Comparison of ENCODE assay signal across 8 mouse cellular contexts in the genomic region with DNA sequence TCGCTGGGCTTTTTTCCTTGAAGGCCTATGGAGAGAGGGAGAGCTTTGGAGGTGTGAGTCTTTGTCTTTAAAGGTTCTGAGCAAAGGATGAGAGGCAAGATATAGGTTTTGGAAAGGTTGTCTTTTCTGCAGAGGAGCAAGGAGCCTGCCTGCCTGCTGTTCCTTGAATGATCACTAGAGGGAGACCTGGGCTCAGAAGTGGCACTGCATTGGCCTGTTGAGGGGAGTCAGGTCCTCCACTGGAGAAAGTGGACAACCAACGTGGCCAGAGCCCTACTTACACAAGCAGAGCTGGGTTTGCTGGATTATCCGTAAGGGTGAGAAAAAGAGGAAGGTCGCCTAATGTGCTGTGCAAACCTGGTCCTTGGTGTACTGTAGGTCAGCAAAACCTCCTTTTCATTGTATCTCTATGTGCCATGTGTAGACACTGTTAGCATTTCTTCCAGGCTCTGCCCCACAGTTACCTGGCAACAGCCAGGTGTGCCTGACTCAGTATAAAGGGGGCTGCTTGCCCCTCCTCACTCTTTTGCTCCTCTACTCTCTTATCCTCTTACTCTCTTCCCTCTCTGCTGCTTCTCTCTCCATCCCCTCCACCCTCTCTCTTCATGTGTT. TPM values are rescaled to one million over a fixed set of nuclear protein-coding genes. Genes with fewer than 3 reads are reported as not detected.
DNase-seq lines count a peak whose midpoint lies in the region; ATAC-seq and TF ChIP-seq lines count a peak whose summit lies in the region.

No protein-coding gene starts in this region.

- no peak overlapping the region for H3K9ac ChIP-seq in forebrain, embryonic 12.5 days
- no peak overlapping the region for H3K9ac ChIP-seq in hindbrain, embryonic 11.5 days (ENCODE audit: low read depth, low read length)

- no peak overlapping the region for H3K4me3 ChIP-seq in G1E (ENCODE audit: low read depth, low read length)
- no peak overlapping the region for H3K4me3 ChIP-seq in forebrain, embryonic 12.5 days (replicated peaks)
- H3K4me3 ChIP-seq in hindbrain, embryonic 11.5 days (ENCODE audit: low read depth, low read length): no peak overlapping the region

- no peak overlapping the region for H3K4me2 ChIP-seq in forebrain, embryonic 12.5 days
- no peak overlapping the region for H3K4me2 ChIP-seq in hindbrain, embryonic 11.5 days (replicated peaks; ENCODE audit: low read depth, low read length)

- peak; percentile 61 for DNase-seq in G1E (ENCODE audit: low spot score)
- DNase-seq in c-Kit-positive CD71-positive TER-119-negative erythroid progenitor cells, embryonic 14.5 days (ENCODE audit: low read depth): peak; percentile 46
- peak; percentile 81 for DNase-seq in hindbrain, embryonic 11.5 days (ENCODE audit: low spot score)
- DNase-seq in layer of hippocampus, postnatal 10 days (ENCODE audit: low spot score in 2 of 2): peak; percentile 80 to 81
- peak; percentile 84 for DNase-seq in lung, postnatal 14 days
- peak; percentile 66 for DNase-seq in ovary, postnatal 14 days (ENCODE audit: low spot score)
- peak; percentile 43 to 53 for DNase-seq in thymus, postnatal 36 days

- peak; percentile 67 for ATAC-seq in G1E (ENCODE audit: extremely low read depth, insufficient number of reproducible peaks, low FRiP score, poor library complexity, severe bottlenecking)
- ATAC-seq in forebrain, embryonic 12.5 days (ENCODE audit: low FRiP score): peak; percentile 67
- peak; percentile 66 for ATAC-seq in hindbrain, embryonic 11.5 days (ENCODE audit: low FRiP score)

- peaks cover 70% of the 10 kb centered on the region for H3K4me1 ChIP-seq in G1E (ENCODE audit: insufficient read depth, low read depth, low read length)
- no peaks in the 10 kb centered on the region for H3K4me1 ChIP-seq in forebrain, embryonic 12.5 days
- no peaks in the 10 kb centered on the region for H3K4me1 ChIP-seq in hindbrain, embryonic 11.5 days (replicated peaks; ENCODE audit: control insufficient read depth, insufficient read depth, low read length)

- peaks cover 7% of the 10 kb centered on the region for H3K9me3 ChIP-seq in G1E (replicated peaks)
- H3K9me3 ChIP-seq in forebrain, embryonic 12.5 days: no peaks in the 10 kb centered on the region
- no peaks in the 10 kb centered on the region for H3K9me3 ChIP-seq in hindbrain, embryonic 11.5 days (ENCODE audit: control insufficient read depth, low read length)

- WGBS in forebrain, embryonic 12.5 days: 21% methylated on average over 4 of the region's 4 CpGs
- WGBS in hindbrain, embryonic 11.5 days: 20% methylated on average over 4 of the region's 4 CpGs

- H3K36me3 ChIP-seq in G1E (replicated peaks): peaks cover 2% of the 10 kb centered on the region
- no peaks in the 10 kb centered on the region for H3K36me3 ChIP-seq in forebrain, embryonic 12.5 days (replicated peaks)
- no peaks in the 10 kb centered on the region for H3K36me3 ChIP-seq in hindbrain, embryonic 11.5 days (ENCODE audit: control insufficient read depth, insufficient read depth, low read length)

- H3K27me3 ChIP-seq in G1E (ENCODE audit: insufficient read depth, low read length): peaks cover 12% of the 10 kb centered on the region
- H3K27me3 ChIP-seq in forebrain, embryonic 12.5 days: no peaks in the 10 kb centered on the region
- no peaks in the 10 kb centered on the region for H3K27me3 ChIP-seq in hindbrain, embryonic 11.5 days (ENCODE audit: control insufficient read depth, insufficient read depth, low read length)

- peak; percentile 100 for TF ChIP-seq CTCF in G1E (IDR thresholded peaks at IDR 0.05; ENCODE audit: low read depth, low read length)

- no peak overlapping the region for H3K27ac ChIP-seq in forebrain, embryonic 12.5 days
- no peak overlapping the region for H3K27ac ChIP-seq in hindbrain, embryonic 11.5 days (ENCODE audit: low read depth, low read length)

RNA-seq across cellular contexts. Expression of a gene that starts 25.1 kb away (rescaled TPM):
- 111 and 123 TPM in 2 replicates for total RNA-seq in G1E (2014; fragmentation: Nextera tagmentation)
- total RNA-seq in G1E (2017): 197 and 212 TPM in 2 replicates
- polyA plus RNA-seq in G1E (2012): 50.5 and 52.7 TPM in 2 replicates
- polyA plus RNA-seq in forebrain, embryonic 12.5 days (2016; fragmentation: Nextera tagmentation; extraction: Ambion mirVana): 50.8 and 54.2 TPM in 2 replicates
- polyA plus RNA-seq in hindbrain, embryonic 11.5 days (2014; fragmentation: Nextera tagmentation; extraction: Ambion mirVana): 62.4 and 63.7 TPM in 2 replicates
- total RNA-seq in layer of hippocampus, postnatal 10 days (2021): 10 to 100 TPM; 66.3 to 67.3 TPM

RNA-seq across cellular contexts. Expression of a gene that starts 30.4 kb away (rescaled TPM):
- total RNA-seq in G1E (2014; fragmentation: Nextera tagmentation) (62.5 and 68.0 TPM in 2 replicates), G1E (2017) (149 and 153 TPM in 2 replicates)
- 4.6 and 7.3 TPM in 2 replicates for polyA plus RNA-seq in G1E (2012)
- polyA plus RNA-seq in forebrain, embryonic 12.5 days (2016; fragmentation: Nextera tagmentation; extraction: Ambion mirVana): 283 and 293 TPM in 2 replicates
- polyA plus RNA-seq in hindbrain, embryonic 11.5 days (2014; fragmentation: Nextera tagmentation; extraction: Ambion mirVana): 277 and 302 TPM in 2 replicates
- total RNA-seq in layer of hippocampus, postnatal 10 days (2021): 10 to 100 TPM; 64.2 to 90.1 TPM

RNA-seq across cellular contexts. Expression of a gene that starts 30.5 kb away (rescaled TPM):
- 163 and 180 TPM in 2 replicates for total RNA-seq in G1E (2014; fragmentation: Nextera tagmentation)
- total RNA-seq in G1E (2017): 104 and 106 TPM in 2 replicates
- polyA plus RNA-seq in G1E (2012): 36.6 and 41.3 TPM in 2 replicates
- 48.8 and 55.9 TPM in 2 replicates for polyA plus RNA-seq in forebrain, embryonic 12.5 days (2016; fragmentation: Nextera tagmentation; extraction: Ambion mirVana)
- polyA plus RNA-seq in hindbrain, embryonic 11.5 days (2014; fragmentation: Nextera tagmentation; extraction: Ambion mirVana): 43.5 and 56.0 TPM in 2 replicates
- total RNA-seq in layer of hippocampus, postnatal 10 days (2021): 10 to 100 TPM; 18.8 to 20.5 TPM

RNA-seq across cellular contexts. Expression of a gene that starts 58.8 kb away (rescaled TPM):
- 148 and 150 TPM in 2 replicates for total RNA-seq in G1E (2014; fragmentation: Nextera tagmentation)
- total RNA-seq in G1E (2017): 218 and 244 TPM in 2 replicates
- polyA plus RNA-seq in G1E (2012): 22.6 and 29.8 TPM in 2 replicates
- 149 and 153 TPM in 2 replicates for polyA plus RNA-seq in forebrain, embryonic 12.5 days (2016; fragmentation: Nextera tagmentation; extraction: Ambion mirVana)
- polyA plus RNA-seq in hindbrain, embryonic 11.5 days (2014; fragmentation: Nextera tagmentation; extraction: Ambion mirVana): 156 and 160 TPM in 2 replicates
- 10 to 100 TPM; 50.9 to 51.2 TPM for total RNA-seq in layer of hippocampus, postnatal 10 days (2021)

Comparison
In these comparisons a context has a peak if more than half of its experiments do, and no peak if none do; other contexts are left out.
1. RNA of a gene that starts 30.4 kb away (polyA plus RNA-seq): 283 to 293 TPM in forebrain, embryonic 12.5 days and 277 to 302 TPM in hindbrain, embryonic 11.5 days; 4.6 to 7.3 TPM in G1E; every median in the first group is over 10 times any median in the second.
2. Peak in every context shown above with its lines, with median percentiles within 50 percentile points of each other: ATAC-seq and DNase-seq.